Comparison of ENCODE assay signal across 10 mouse cellular contexts in genomic region chr10:75588336-75588735, GRCm38 (mm10). TPM values are rescaled to one million over a fixed set of nuclear protein-coding genes. Genes with fewer than 3 reads are reported as not detected.
DNase-seq lines count a peak whose midpoint lies in the region; TF ChIP-seq lines count a peak whose summit lies in the region.
"Had no signal": no experiment of that assay in that cellular context is flagged by ENCODE, and none has a peak within 500 bp of the region (broad histone marks: within the 10 kb centered on the region; RNA-seq: fewer than 3 reads in every experiment).

No protein-coding gene starts in this region.

- TF ChIP-seq CTCF in testis, adult 2 months (IDR thresholded peaks at IDR 0.05; ENCODE audit: control insufficient read depth, insufficient read depth, insufficient replicate concordance, low read depth, low read length): no peak

- no peaks in the 10 kb centered on the region; the same call in 1 of the 2 replicates for H3K4me1 ChIP-seq in testis, adult 2 months (ENCODE audit: control insufficient read depth, insufficient read depth, low read length)

- H3K36me3 ChIP-seq in testis, adult 2 months (ENCODE audit: control insufficient read depth, insufficient read depth, low read length): no peaks in the 10 kb centered on the region
- H3K36me3 ChIP-seq: limb, embryonic 10.5 days; midbrain, embryonic 15.5 days had no signal

- intact Hi-C loops in heart, postnatal 14 days (cut with DNase I): loop anchor here (5.0 kb wide), 3 partner anchors 249 to 364 kb away; partner anchors contain the start of genes Gm5134 and Gstt2

- no peak overlapping the region for H3K4me3 ChIP-seq in testis, adult 2 months (ENCODE audit: control insufficient read depth, low read depth, low read length)
- H3K4me3 ChIP-seq: limb, embryonic 10.5 days; midbrain, embryonic 15.5 days had no signal

- no peak for DNase-seq in testis, postnatal 10 days (ENCODE audit: low spot score)
- peak; percentile 43 to 46 for DNase-seq in heart, postnatal 14 days
- peak; percentile 51 to 81 for DNase-seq in kidney, postnatal 25 days
- DNase-seq in urinary bladder, postnatal 14 days (ENCODE audit: low spot score): no peak
- no peak for DNase-seq in cerebellum, adult 11 months
- no peak for DNase-seq in yolk sac, embryonic 10.5 days (ENCODE audit: low spot score)
- DNase-seq: liver, postnatal 0 days had no signal

- 0 out of 2 replicates have a peak overlapping the region, but pooled peaks have one; percentile 7 for H3K27ac ChIP-seq in testis, adult 2 months (ENCODE audit: control insufficient read depth, insufficient read depth, low read depth, low read length)
- H3K27ac ChIP-seq: limb, embryonic 10.5 days; midbrain, embryonic 15.5 days had no signal

- no peak for TF ChIP-seq POLR2A in testis, adult 2 months (IDR thresholded peaks at IDR 0.05; ENCODE audit: control insufficient read depth, low read depth, low read length)

- H3K27me3 ChIP-seq in testis, adult 2 months (ENCODE audit: control insufficient read depth, insufficient read depth, low read length): no peaks in the 10 kb centered on the region

RNA-seq across cellular contexts. Expression of gene Ggt5, which starts 0.8 kb away (rescaled TPM):
- polyA plus RNA-seq in testis, adult 2 months (2012; rRNA removed): 5.4 TPM in 2 replicates
- total RNA-seq in heart, postnatal 14 days (2021): 10 to 100 TPM in 1 of 2 experiments, 1 to 10 TPM in 1; 8.3 to 10.7 TPM

RNA-seq across cellular contexts. Expression of gene Ggt1, which starts 26.9 kb away (rescaled TPM):
- polyA plus RNA-seq in testis, adult 2 months (2012; rRNA removed): 1.6 and 2.0 TPM in 2 replicates
- total RNA-seq in heart, postnatal 14 days (2021): not detected

RNA-seq across cellular contexts. Expression of gene Lrrc75b, which starts 28.2 kb away (rescaled TPM):
- 0.98 and 1.1 TPM in 2 replicates for polyA plus RNA-seq in testis, adult 2 months (2012; rRNA removed)
- 1 to 10 TPM; 1.3 to 1.5 TPM for total RNA-seq in heart, postnatal 14 days (2021)

RNA-seq across cellular contexts. Expression of gene Susd2, which starts 55.5 kb away (rescaled TPM):
- 4.0 and 4.7 TPM in 2 replicates for polyA plus RNA-seq in testis, adult 2 months (2012; rRNA removed)
- total RNA-seq in heart, postnatal 14 days (2021): 1 to 10 TPM; 2.4 to 2.5 TPM

Comparison
In these comparisons a context has a peak if more than half of its experiments do, and no peak if none do; other contexts are left out.
1. DNase-seq: peak in heart, postnatal 14 days (2 of 2) and kidney, postnatal 25 days (2 of 2); none in testis, postnatal 10 days (single experiment), urinary bladder, postnatal 14 days (single experiment), cerebellum, adult 11 months (single experiment) and yolk sac, embryonic 10.5 days (single experiment).